Mouse (Mus musculus) stomach, postnatal 0 days (tissue): ENCODE data around the gene Cxcl16. TPM values are rescaled to one million over a fixed set of nuclear protein-coding genes. Genes with fewer than 3 reads are reported as not detected.
A peak's percentile ranks its signal among the peaks of the same experiment; 100 is the strongest.

ENCODE experiments used
- ATAC-seq: fragments of 200-750 bp; cut with Nextera tagmentation; 2 replicates; pipeline ENCODE4 v1.8.0; 2017; ENCODE audit not compliant: low FRiP score, low TSS enrichment
- DNase-seq: peaks from one replicate; pipeline ENCODE4 v3.0.0-alpha.2; 2016; ENCODE audit warnings: low spot score
- H3K27ac ChIP-seq: fragments of 300-500 bp; sonication (generic); replicated peaks from 2 replicates; pipeline ENCODE4 v1.5.1; 2014; ENCODE audit warnings: mild to moderate bottlenecking, control low read depth
- H3K27me3 ChIP-seq: fragments of 300-500 bp; sonication (generic); 2 replicates; pipeline ENCODE4 v1.6.1; 2014; ENCODE audit warnings: low read length; ENCODE audit not compliant: control insufficient read depth, insufficient read depth
- H3K36me3 ChIP-seq: fragments of 300-500 bp; sonication (generic); 2 replicates; pipeline ENCODE4 v1.6.1; 2014; ENCODE audit warnings: low read length, mixed read lengths; ENCODE audit not compliant: control insufficient read depth, insufficient read depth
- H3K4me1 ChIP-seq: fragments of 300-500 bp; sonication (generic); replicated peaks from 2 replicates; pipeline ENCODE4 v1.6.1; 2014; ENCODE audit warnings: antibody characterized with exemption; ENCODE audit not compliant: control insufficient read depth, insufficient read depth
- H3K4me2 ChIP-seq: fragments of 300-500 bp; sonication (generic); replicated peaks from 2 replicates; pipeline ENCODE4 v1.6.1; 2014; ENCODE audit warnings: low read depth, mild to moderate bottlenecking, control low read depth, moderate library complexity
- H3K4me3 ChIP-seq: fragments of 300-500 bp; sonication (generic); 2 replicates; pipeline ENCODE4 v1.5.1; 2014; ENCODE audit warnings: low read depth, low read length, control low read depth
- H3K9ac ChIP-seq: fragments of 300-500 bp; sonication (generic); 2 replicates; pipeline ENCODE4 v1.6.1; 2014; ENCODE audit warnings: mild to moderate bottlenecking, low read length, control low read depth, mixed read lengths
- H3K9me3 ChIP-seq: fragments of 300-500 bp; sonication (generic); 2 replicates; pipeline ENCODE4 v1.6.1; 2016; ENCODE audit warnings: low read length; ENCODE audit not compliant: control insufficient read depth
- CTCF ChIP-seq: IDR thresholded peaks from 2 replicates; pipeline ENCODE4 v1.5.1; 2016; ENCODE audit warnings: antibody characterized with exemption, low read depth, mild to moderate bottlenecking, moderate library complexity
- EP300 ChIP-seq: optimal IDR thresholded peaks from 2 replicates; pipeline ENCODE3; 2016; ENCODE audit warnings: antibody characterized with exemption
- WGBS: fragments of 180-500 bp; shearing (Covaris S2); extraction: QIAGEN DNeasy Blood & Tissue Kit; methylation state at CpG from one replicate; pipeline ENCODE4 v1.1.7; 2014; 5-methylcytosine and 5-hydroxymethylcytosine counted together
- microRNA-seq: library from miRNA; unstranded; fragments of <30 nt; microRNA quantifications from one replicate; pipeline ENCODE4, GENCODE M21; 2016
- polyA plus RNA-seq: library from polyadenylated mRNA; unstranded; fragments of >200 nt; fragmentation: Nextera tagmentation; extraction: Ambion mirVana; gene quantifications from 2 replicates; pipeline ENCODE4 v1.2.1, GENCODE M21; 2015

Gene Cxcl16
- polyA plus RNA-seq, 1 experiment from 2014 or later: 15.8 TPM

DNA sequence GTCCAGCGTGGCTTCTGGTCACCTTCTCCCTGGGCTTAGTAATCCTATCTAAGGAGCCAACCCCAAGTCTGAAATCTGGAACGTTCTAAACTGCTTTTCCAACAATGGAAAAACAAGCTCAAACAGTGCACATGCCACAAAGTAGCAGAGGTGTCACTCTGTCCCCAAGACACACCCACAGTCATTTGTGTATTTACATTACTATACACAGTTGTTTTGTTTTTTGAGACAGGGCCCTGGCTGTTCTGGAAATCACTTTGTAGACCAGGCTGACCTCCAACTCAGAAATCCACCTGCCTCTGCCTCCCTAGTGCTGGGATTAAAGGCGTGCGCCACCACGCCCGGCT, 49.5 kb downstream of the Cxcl16 start:
- Histone ChIP-seq H3K9ac (peak overlapping the region; percentile 96), H3K27me3 (no peaks in the 10 kb centered on the region), H3K4me3 (peak overlapping the region; percentile 90), H3K36me3 (peaks cover 4% of the 10 kb centered on the region; the same call in 1 of the 2 replicates), H3K27ac (peak overlapping the region; percentile 84), H3K9me3 (no peaks in the 10 kb centered on the region), H3K4me2 (peak overlapping the region; percentile 89), H3K4me1 (peaks cover 4% of the 10 kb centered on the region; the same call in 1 of the 2 replicates)
- ATAC-seq (no peak), DNase-seq (no peak)
- TF ChIP-seq CTCF (no peak), EP300 (no peak)
- WGBS: 60% methylated on average over 6 of the region's 6 CpGs

- peak; percentile 89 for DNase-seq
- ATAC-seq: peak; percentile 93
- H3K9me3 ChIP-seq: no peaks in the 10 kb centered on the region
- H3K36me3 ChIP-seq: peaks cover 4% of the 10 kb centered on the region; the same call in 1 of the 2 replicates
- peak within 1 kb of the TSS; percentile 89 for H3K4me2 ChIP-seq
- peak within 1 kb of the TSS; percentile 90 for H3K4me3 ChIP-seq
- TF ChIP-seq CTCF (no peak), EP300 (peak; percentile 51)
- WGBS: under 1% methylated on average over 57 of the region's 59 CpGs
- H3K4me1 ChIP-seq: peaks cover 4% of the 10 kb centered on the region; the same call in 1 of the 2 replicates
- H3K9ac ChIP-seq: peak within 1 kb of the TSS; percentile 96
- H3K27me3 ChIP-seq: no peaks in the 10 kb centered on the region
- peak within 1 kb of the TSS; percentile 84 for H3K27ac ChIP-seq
Measured at GRCm38 (mm10) chr11:70409594-70410296, 50.0 kb downstream of the Cxcl16 start, which contains the start of gene Pelp1. Pelp1 (minus strand) TSS chr11:70410031.

Small RNAs within 50 kb of the gene (microRNA-seq; reads per million reads assigned to microRNA genes)
- not detected for gene Mir7115

Other genes starting within 250 kb of the Cxcl16 start
- 2.5 and 3.1 TPM in 2 replicates for gene Slc16a11, start 247.2 kb downstream of the Cxcl16 start, polyA plus RNA-seq
- gene Slc16a13, start 238.9 kb downstream of the Cxcl16 start, polyA plus RNA-seq: 5.7 and 6.1 TPM in 2 replicates
- 3.2 and 3.6 TPM in 2 replicates for gene Bcl6b, start 230.2 kb downstream of the Cxcl16 start, polyA plus RNA-seq
- gene 0610010K14Rik, start 222.1 kb downstream of the Cxcl16 start, polyA plus RNA-seq: 81.0 and 83.6 TPM in 2 replicates
- gene Gm21988, start 220.2 kb downstream of the Cxcl16 start, polyA plus RNA-seq: 7.5 and 10.1 TPM in 2 replicates
- gene Rnasek, start 220.1 kb downstream of the Cxcl16 start, polyA plus RNA-seq: 317 and 326 TPM in 2 replicates
- 13.8 and 16.5 TPM in 2 replicates for gene Alox12, start 204.6 kb downstream of the Cxcl16 start, polyA plus RNA-seq
- gene Alox12e, start 137.4 kb downstream of the Cxcl16 start, polyA plus RNA-seq: 0.05 and 0.17 TPM in 2 replicates
- 3.2 and 12.3 TPM in 2 replicates for gene Alox15, start 108.0 kb downstream of the Cxcl16 start, polyA plus RNA-seq
- 10.4 and 10.8 TPM in 2 replicates for gene Pelp1, start 50.0 kb downstream of the Cxcl16 start, polyA plus RNA-seq
- 9.0 and 9.5 TPM in 2 replicates for gene Arrb2, start 27.3 kb downstream of the Cxcl16 start, polyA plus RNA-seq
- gene Med11, start 8.1 kb downstream of the Cxcl16 start, polyA plus RNA-seq: 27.4 and 28.6 TPM in 2 replicates
- 0.62 and 0.86 TPM in 2 replicates for gene Zmynd15, start 551 bp downstream of the Cxcl16 start, polyA plus RNA-seq
- gene Tm4sf5, start 45.3 kb upstream of the Cxcl16 start, polyA plus RNA-seq: 91.8 and 104 TPM in 2 replicates
- 0.15 and 0.36 TPM in 2 replicates for gene Vmo1, start 54.6 kb upstream of the Cxcl16 start, polyA plus RNA-seq
- 0.32 and 0.40 TPM in 2 replicates for gene Gltpd2, start 59.2 kb upstream of the Cxcl16 start, polyA plus RNA-seq
- gene Psmb6, start 65.4 kb upstream of the Cxcl16 start, polyA plus RNA-seq: 516 and 537 TPM in 2 replicates
- not detected in 2 replicates for gene Gm40193, start 73.0 kb upstream of the Cxcl16 start, polyA plus RNA-seq
- 16.2 and 17.7 TPM in 2 replicates for gene Pld2, start 80.1 kb upstream of the Cxcl16 start, polyA plus RNA-seq
- gene Mink1, start 102.9 kb upstream of the Cxcl16 start, polyA plus RNA-seq: 8.5 and 10.2 TPM in 2 replicates
- not detected in 2 replicates for gene 4930544D05Rik, start 155.9 kb upstream of the Cxcl16 start, polyA plus RNA-seq
- gene Chrne, start 159.2 kb upstream of the Cxcl16 start, polyA plus RNA-seq: not detected in 2 replicates
- gene Gp1ba, start 179.1 kb upstream of the Cxcl16 start, polyA plus RNA-seq: 0.06 and 0.07 TPM in 2 replicates
- gene Rnf167, start 187.3 kb upstream of the Cxcl16 start, polyA plus RNA-seq: 62.8 and 70.5 TPM in 2 replicates
- 120 and 121 TPM in 2 replicates for gene Slc25a11, start 187.5 kb upstream of the Cxcl16 start, polyA plus RNA-seq
- gene Pfn1, start 194.7 kb upstream of the Cxcl16 start, polyA plus RNA-seq: 1,446 and 1,550 TPM in 2 replicates
- gene Eno3, start 197.2 kb upstream of the Cxcl16 start, polyA plus RNA-seq: 9.6 and 10.8 TPM in 2 replicates
- 77.7 and 79.4 TPM in 2 replicates for gene Spag7, start 209.4 kb upstream of the Cxcl16 start, polyA plus RNA-seq
- 6.5 and 7.9 TPM in 2 replicates for gene Camta2, start 228.1 kb upstream of the Cxcl16 start, polyA plus RNA-seq
- gene Inca1, start 240.2 kb upstream of the Cxcl16 start, polyA plus RNA-seq: 1.6 and 2.1 TPM in 2 replicates
- gene Kif1c, start 240.6 kb upstream of the Cxcl16 start, polyA plus RNA-seq: 4.7 TPM in 2 replicates